Mouse (Mus musculus): Measurements from ENCODE around the gene Erich3. TPM values are rescaled to one million over a fixed set of nuclear protein-coding genes. Genes with fewer than 3 reads are reported as not detected.
A peak's percentile ranks its signal among the peaks of the same experiment; 100 is the strongest.

The Erich3 gene
- polyA plus RNA-seq, 1 experiment from 2014 or later, result 0.10 TPM

DNA sequence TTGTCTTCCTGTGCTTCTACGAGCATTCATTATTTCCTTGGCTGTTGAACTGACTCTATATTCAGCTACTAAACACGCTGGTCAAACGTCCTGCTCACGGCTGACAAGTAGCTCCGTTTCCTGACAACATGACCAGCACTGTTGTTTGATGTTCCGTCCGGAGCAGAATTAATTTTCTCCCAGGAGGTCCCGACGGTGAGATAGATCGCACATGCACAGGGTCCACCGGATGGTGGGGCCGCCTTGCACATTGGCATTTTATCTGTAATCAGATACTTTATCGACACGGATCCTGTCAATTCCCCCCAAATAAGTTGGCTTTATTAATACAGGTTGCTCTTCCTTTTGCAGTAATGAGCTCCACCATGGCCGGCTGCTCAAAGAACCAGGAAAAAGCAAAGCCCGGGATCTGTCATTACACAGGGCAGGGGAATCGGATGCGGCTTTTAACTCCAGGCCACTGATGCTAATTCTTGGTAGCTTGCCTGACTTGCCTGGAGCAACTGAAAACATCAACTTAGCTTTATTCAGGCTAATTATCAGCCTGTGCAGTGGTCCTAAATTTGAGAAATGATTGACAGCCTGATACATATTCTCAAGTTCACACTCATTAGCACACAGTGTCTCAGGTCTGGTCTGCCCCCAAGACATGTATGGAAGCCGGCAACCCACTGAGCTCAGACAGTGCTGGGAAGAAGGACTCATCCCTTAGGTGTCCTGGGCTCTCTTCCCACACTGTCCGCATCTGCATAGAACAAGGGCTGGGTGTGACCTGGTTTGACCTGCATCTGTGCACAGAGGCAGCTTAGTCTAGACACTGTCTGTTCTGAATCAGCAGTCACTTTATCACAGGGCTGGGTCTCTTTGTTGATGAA, 14.0 kb upstream of the Erich3 start:
- no peaks in the 10 kb centered on the region for H3K4me1 ChIP-seq (ENCODE audit: control insufficient read depth, insufficient read depth, low read length)
- no peak overlapping the region for H3K27ac ChIP-seq (ENCODE audit: low read length)
- no peaks in the 10 kb centered on the region for H3K36me3 ChIP-seq (ENCODE audit: control insufficient read depth, insufficient read depth, low read length)
- no peaks in the 10 kb centered on the region for H3K9me3 ChIP-seq (replicated peaks; ENCODE audit: control insufficient read depth, low read length)
- 66% methylated on average over 20 of the region's 20 CpGs for WGBS
- no peak for ATAC-seq (ENCODE audit: insufficient read depth, low FRiP score)
- peaks cover 4% of the 10 kb centered on the region; the same call in 1 of the 2 replicates for H3K27me3 ChIP-seq (ENCODE audit: control insufficient read depth, insufficient read depth, low read length)
- H3K4me2 ChIP-seq (ENCODE audit: low read depth, low read length), result no peak overlapping the region
- H3K9ac ChIP-seq (ENCODE audit: low read length), result no peak overlapping the region
- no peak overlapping the region for H3K4me3 ChIP-seq (replicated peaks; ENCODE audit: low read length)

DNA sequence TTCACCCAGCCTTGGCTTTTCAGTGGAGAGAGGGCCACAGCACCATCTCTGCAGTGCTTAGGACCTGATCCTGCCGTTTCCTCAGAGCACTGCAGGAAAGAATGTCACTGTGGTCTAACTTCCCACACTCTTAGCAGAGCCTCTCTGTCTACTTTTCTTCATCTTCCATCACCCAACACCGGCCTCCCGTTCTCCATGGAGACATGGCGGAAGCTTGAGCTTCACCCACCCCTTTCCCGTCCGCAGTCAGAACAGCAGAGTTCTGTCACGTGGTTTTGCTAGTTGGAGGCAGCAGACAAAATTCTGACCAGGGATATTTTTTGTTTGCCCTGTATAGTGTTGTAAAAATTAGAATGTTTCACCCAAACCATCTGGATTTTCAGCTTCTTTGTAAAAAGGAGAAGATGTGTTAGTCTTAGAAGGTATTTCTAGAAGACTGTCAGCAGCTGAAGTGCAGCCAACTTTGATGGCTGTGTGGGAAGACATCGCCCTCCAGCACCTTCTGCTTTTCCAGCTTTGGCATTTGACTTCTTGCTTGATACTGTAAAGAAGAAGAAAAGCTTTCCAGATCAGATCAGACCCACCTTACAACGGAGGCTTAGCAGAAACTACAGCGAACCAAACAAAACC, 12.4 kb upstream of the Erich3 start:
- Histone ChIP-seq H3K27ac (ENCODE audit: low read length) (no peak overlapping the region), H3K4me2 (ENCODE audit: low read depth, low read length) (no peak overlapping the region), H3K27me3 (ENCODE audit: control insufficient read depth, insufficient read depth, low read length) (peaks cover 4% of the 10 kb centered on the region; the same call in 1 of the 2 replicates), H3K4me1 (ENCODE audit: control insufficient read depth, insufficient read depth, low read length) (no peaks in the 10 kb centered on the region), H3K9ac (ENCODE audit: low read length) (no peak overlapping the region), H3K36me3 (ENCODE audit: control insufficient read depth, insufficient read depth, low read length) (no peaks in the 10 kb centered on the region), H3K9me3 (replicated peaks; ENCODE audit: control insufficient read depth, low read length) (no peaks in the 10 kb centered on the region), H3K4me3 (replicated peaks; ENCODE audit: low read length) (no peak overlapping the region)
- ATAC-seq (ENCODE audit: insufficient read depth, low FRiP score), result no peak
- WGBS, result 72% methylated on average over 10 of the region's 10 CpGs

DNA sequence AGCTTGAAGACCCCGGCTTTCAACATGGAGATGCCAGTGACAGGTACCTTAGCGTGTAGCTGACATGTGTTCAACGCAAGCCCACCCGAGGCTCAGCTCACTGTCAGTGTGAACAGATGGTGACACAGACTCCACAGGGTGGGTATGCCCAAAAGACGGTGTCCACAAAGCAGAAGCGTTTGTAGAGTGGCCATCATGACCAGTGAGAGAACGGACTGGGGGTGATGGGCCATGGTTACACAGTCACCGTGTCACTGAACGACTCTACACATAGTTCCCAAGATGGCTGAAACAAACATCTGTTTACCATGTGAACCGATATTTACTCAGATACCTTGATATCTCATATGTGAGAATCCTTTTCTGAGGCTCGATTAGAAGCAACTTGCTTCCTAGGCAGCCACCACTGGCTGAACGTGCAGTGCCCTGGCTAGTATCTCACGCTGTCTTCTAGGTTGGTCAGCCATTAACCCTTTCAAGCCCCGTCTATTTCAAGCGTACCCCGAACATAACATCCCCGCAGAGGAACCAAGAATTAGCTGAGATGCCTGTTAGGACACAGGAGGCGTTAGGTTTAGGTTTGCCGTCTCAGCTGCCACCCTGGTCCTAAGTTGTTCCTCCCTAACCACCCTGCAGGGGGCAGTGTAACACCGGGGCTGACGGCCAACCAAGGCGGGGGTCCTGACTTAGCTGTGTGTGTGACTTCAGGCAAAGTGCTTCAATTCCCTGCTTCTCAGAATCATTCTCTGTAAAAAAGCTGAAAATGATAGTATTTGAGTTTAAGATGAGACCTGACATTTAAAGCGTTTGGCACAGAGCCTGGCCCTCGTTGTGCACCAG, 10.9 kb upstream of the Erich3 start:
- Histone ChIP-seq H3K4me1 (ENCODE audit: control insufficient read depth, insufficient read depth, low read length) (no peaks in the 10 kb centered on the region), H3K4me2 (ENCODE audit: low read depth, low read length) (no peak overlapping the region), H3K4me3 (replicated peaks; ENCODE audit: low read length) (no peak overlapping the region), H3K27ac (ENCODE audit: low read length) (no peak overlapping the region), H3K36me3 (ENCODE audit: control insufficient read depth, insufficient read depth, low read length) (no peaks in the 10 kb centered on the region), H3K9me3 (replicated peaks; ENCODE audit: control insufficient read depth, low read length) (no peaks in the 10 kb centered on the region), H3K9ac (ENCODE audit: low read length) (no peak overlapping the region), H3K27me3 (ENCODE audit: control insufficient read depth, insufficient read depth, low read length) (peaks cover 4% of the 10 kb centered on the region; the same call in 1 of the 2 replicates)
- WGBS, result 42% methylated on average over 24 of the region's 24 CpGs
- no peak for ATAC-seq (ENCODE audit: insufficient read depth, low FRiP score)

- no peak overlapping the region for H3K4me2 ChIP-seq (ENCODE audit: low read depth, low read length)
- WGBS, result 63% methylated on average over 5 of the region's 5 CpGs
- peaks cover 4% of the 10 kb centered on the region; the same call in 1 of the 2 replicates for H3K27me3 ChIP-seq (ENCODE audit: control insufficient read depth, insufficient read depth, low read length)
- ATAC-seq (ENCODE audit: insufficient read depth, low FRiP score), result no peak
- H3K9ac ChIP-seq (ENCODE audit: low read length), result no peak overlapping the region
- H3K4me1 ChIP-seq (ENCODE audit: control insufficient read depth, insufficient read depth, low read length), result no peaks in the 10 kb centered on the region
- no peak overlapping the region for H3K4me3 ChIP-seq (replicated peaks; ENCODE audit: low read length)
- H3K36me3 ChIP-seq (ENCODE audit: control insufficient read depth, insufficient read depth, low read length), result no peaks in the 10 kb centered on the region
- no peak overlapping the region for H3K27ac ChIP-seq (ENCODE audit: low read length)
- H3K9me3 ChIP-seq (replicated peaks; ENCODE audit: control insufficient read depth, low read length), result no peaks in the 10 kb centered on the region
Observed at GRCm38 (mm10) chr3:154653454-154653853, 10.2 kb upstream of the Erich3 start.

GRCm38 (mm10) chr3:154654284-154654683, 9.4 kb upstream of the Erich3 start:
- 38% methylated on average over 6 of the region's 6 CpGs for WGBS
- Histone ChIP-seq H3K4me2 (ENCODE audit: low read depth, low read length) (no peak overlapping the region), H3K36me3 (ENCODE audit: control insufficient read depth, insufficient read depth, low read length) (no peaks in the 10 kb centered on the region), H3K4me3 (replicated peaks; ENCODE audit: low read length) (no peak overlapping the region), H3K9ac (ENCODE audit: low read length) (no peak overlapping the region), H3K4me1 (ENCODE audit: control insufficient read depth, insufficient read depth, low read length) (no peaks in the 10 kb centered on the region), H3K27ac (ENCODE audit: low read length) (no peak overlapping the region), H3K9me3 (replicated peaks; ENCODE audit: control insufficient read depth, low read length) (no peaks in the 10 kb centered on the region), H3K27me3 (ENCODE audit: control insufficient read depth, insufficient read depth, low read length) (peaks cover 4% of the 10 kb centered on the region; the same call in 1 of the 2 replicates)
- no peak for ATAC-seq (ENCODE audit: insufficient read depth, low FRiP score)

GRCm38 (mm10) chr3:154654901-154655300, 8.8 kb upstream of the Erich3 start:
- 68% methylated on average over 12 of the region's 12 CpGs for WGBS
- H3K27me3 ChIP-seq (ENCODE audit: control insufficient read depth, insufficient read depth, low read length), result peaks cover 4% of the 10 kb centered on the region; the same call in 1 of the 2 replicates

GRCm38 (mm10) chr3:154655711-154656110, 7.9 kb upstream of the Erich3 start:
- H3K27me3 ChIP-seq (ENCODE audit: control insufficient read depth, insufficient read depth, low read length), result peaks cover 4% of the 10 kb centered on the region; the same call in 1 of the 2 replicates
- H3K9ac ChIP-seq (ENCODE audit: low read length), result no peak overlapping the region
- H3K4me1 ChIP-seq (ENCODE audit: control insufficient read depth, insufficient read depth, low read length), result no peaks in the 10 kb centered on the region
- no peaks in the 10 kb centered on the region for H3K36me3 ChIP-seq (ENCODE audit: control insufficient read depth, insufficient read depth, low read length)
- H3K27ac ChIP-seq (ENCODE audit: low read length), result no peak overlapping the region
- no peak overlapping the region for H3K4me2 ChIP-seq (ENCODE audit: low read depth, low read length)
- WGBS, result 83% methylated on average over 5 of the region's 5 CpGs
- ATAC-seq (ENCODE audit: insufficient read depth, low FRiP score), result no peak
- no peaks in the 10 kb centered on the region for H3K9me3 ChIP-seq (replicated peaks; ENCODE audit: control insufficient read depth, low read length)
- no peak overlapping the region for H3K4me3 ChIP-seq (replicated peaks; ENCODE audit: low read length)

More at GRCm38 (mm10) chr3:154654901-154655300, 8.8 kb upstream of the Erich3 start:
- no peak for ATAC-seq (ENCODE audit: insufficient read depth, low FRiP score)
- H3K4me1 ChIP-seq (ENCODE audit: control insufficient read depth, insufficient read depth, low read length), result no peaks in the 10 kb centered on the region
- no peaks in the 10 kb centered on the region for H3K9me3 ChIP-seq (replicated peaks; ENCODE audit: control insufficient read depth, low read length)
- H3K27ac ChIP-seq (ENCODE audit: low read length), result no peak overlapping the region
- no peaks in the 10 kb centered on the region for H3K36me3 ChIP-seq (ENCODE audit: control insufficient read depth, insufficient read depth, low read length)
- H3K4me3 ChIP-seq (replicated peaks; ENCODE audit: low read length), result no peak overlapping the region
- H3K4me2 ChIP-seq (ENCODE audit: low read depth, low read length), result no peak overlapping the region
- no peak overlapping the region for H3K9ac ChIP-seq (ENCODE audit: low read length)

- Histone ChIP-seq H3K27ac (ENCODE audit: low read length) (no peak overlapping the region), H3K4me1 (ENCODE audit: control insufficient read depth, insufficient read depth, low read length) (no peaks in the 10 kb centered on the region), H3K4me2 (ENCODE audit: low read depth, low read length) (peak overlapping the region; percentile 52), H3K9ac (ENCODE audit: low read length) (peak overlapping the region; percentile 39; the same call in 1 of the 2 replicates), H3K4me3 (replicated peaks; ENCODE audit: low read length) (peak overlapping the region; percentile 38), H3K27me3 (ENCODE audit: control insufficient read depth, insufficient read depth, low read length) (peaks cover 17% of the 10 kb centered on the region), H3K9me3 (replicated peaks; ENCODE audit: control insufficient read depth, low read length) (no peaks in the 10 kb centered on the region), H3K36me3 (ENCODE audit: control insufficient read depth, insufficient read depth, low read length) (no peaks in the 10 kb centered on the region)
- 3% methylated on average over 25 of the region's 27 CpGs for WGBS
- peak; percentile 60; the same call in 1 of the 2 replicates for ATAC-seq (ENCODE audit: insufficient read depth, low FRiP score)
Observed at GRCm38 (mm10) chr3:154663976-154664581, 420 bp downstream of the Erich3 start.

Data from stomach, embryonic 16.5 days (tissue).